Mouse (Mus musculus) megakaryocyte, adult 5-6 weeks (primary cell): ENCODE results near the gene Zfp641. TPM values are rescaled to one million over a fixed set of nuclear protein-coding genes. Genes with fewer than 3 reads are reported as not detected.

Experiments used
- ATAC-seq: 2 replicates; pipeline ENCODE4 v1.8.0; 2016; ENCODE audit warnings: mild to moderate bottlenecking, inconsistent platforms; ENCODE audit not compliant: poor library complexity, severe bottlenecking
- total RNA-seq, 2 experiments: library from RNA; stranded (forward) in 1 of 2; stranded (reverse) in 1 of 2; fragments of 153-499, 151-499 nt in 1 of 2; fragments of 221-1000, 200-1000 nt in 1 of 2; gene quantifications; 2 replicates each; pipeline versions ENCODE4 v1.2.3 to v1.2.4; 2015 to 2017

The Zfp641 gene
- 0.09 TPM in 1 of 2 replicates, not detected in the other for total RNA-seq (2015)
- total RNA-seq (2017) = not detected in 2 replicates

- no peak for ATAC-seq
Observed at GRCm38 (mm10) chr15:98295628-98296551, at the start of gene Zfp641. Gene Zfp641 (minus strand): TSS chr15:98296161.

- ATAC-seq = no peak
Observed at GRCm38 (mm10) chr15:98340887-98341286, 44.9 kb upstream of the Zfp641 start, which contains the start of gene Olfr284. Gene Olfr284 (minus strand): TSS chr15:98340987.

- ATAC-seq = no peak
Observed at GRCm38 (mm10) chr15:98317177-98317724, 21.3 kb upstream of the Zfp641 start, which contains the start of gene Olfr285. Gene Olfr285 (minus strand): TSS chr15:98317353.

- no peak for ATAC-seq
Observed at GRCm38 (mm10) chr15:98315703-98316102, 19.7 kb upstream of the Zfp641 start.

- no peak for ATAC-seq
Observed at GRCm38 (mm10) chr15:98293651-98294050, 2.3 kb downstream of the Zfp641 start.

- ATAC-seq = no peak
Observed at GRCm38 (mm10) chr15:98288566-98288965, 7.4 kb downstream of the Zfp641 start.

- ATAC-seq = no peak
Observed at GRCm38 (mm10) chr15:98286418-98286817, 9.5 kb downstream of the Zfp641 start.

GRCm38 (mm10) chr15:98257776-98258175 lies 38.2 kb downstream of the Zfp641 start:
- no peak for ATAC-seq

GRCm38 (mm10) chr15:98257193-98257592 lies 38.8 kb downstream of the Zfp641 start, which contains the start of gene H1fnt:
Gene H1fnt (minus strand): TSS chr15:98257293.
- no peak for ATAC-seq

- ATAC-seq = no peak
Observed at GRCm38 (mm10) chr15:98256271-98256670, 39.7 kb downstream of the Zfp641 start.

Other genes with a start within 250 kb of the Zfp641 start
- 2.4 and 3.1 TPM in 2 replicates for gene Pfkm, start 203.6 kb downstream of the Zfp641 start, total RNA-seq (2015)
- 4.7 and 6.2 TPM in 2 replicates for gene Pfkm, start 203.6 kb downstream of the Zfp641 start, total RNA-seq (2017)
- 43.4 and 44.7 TPM in 2 replicates for gene Senp1, start 202.4 kb downstream of the Zfp641 start, total RNA-seq (2015)
- 39.9 and 52.2 TPM in 2 replicates for gene Senp1, start 202.4 kb downstream of the Zfp641 start, total RNA-seq (2017)
- gene Asb8, start 130.5 kb downstream of the Zfp641 start, total RNA-seq (2015) = 29.8 and 34.5 TPM in 2 replicates
- 30.0 and 31.4 TPM in 2 replicates for gene Asb8, start 130.5 kb downstream of the Zfp641 start, total RNA-seq (2017)
- not detected in 2 replicates for gene Ccdc184, start 129.0 kb downstream of the Zfp641 start, total RNA-seq (2015)
- gene Ccdc184, start 129.0 kb downstream of the Zfp641 start, total RNA-seq (2017) = not detected in 2 replicates
- gene Olfr288, start 100.6 kb downstream of the Zfp641 start, total RNA-seq (2015) = not detected in 2 replicates
- gene Olfr288, start 100.6 kb downstream of the Zfp641 start, total RNA-seq (2017) = not detected in 2 replicates
- not detected in 2 replicates for gene Gm44579, start 75.2 kb downstream of the Zfp641 start, total RNA-seq (2015)
- not detected in 2 replicates for gene Gm44579, start 75.2 kb downstream of the Zfp641 start, total RNA-seq (2017)
- not detected in 2 replicates for gene Olfr287, start 75.1 kb downstream of the Zfp641 start, total RNA-seq (2015)
- not detected in 2 replicates for gene Olfr287, start 75.1 kb downstream of the Zfp641 start, total RNA-seq (2017)
- not detected in 2 replicates for gene Olfr286, start 61.7 kb downstream of the Zfp641 start, total RNA-seq (2015)
- not detected in 2 replicates for gene Olfr286, start 61.7 kb downstream of the Zfp641 start, total RNA-seq (2017)
- not detected in 2 replicates for gene H1fnt, start 38.9 kb downstream of the Zfp641 start, total RNA-seq (2015)
- gene H1fnt, start 38.9 kb downstream of the Zfp641 start, total RNA-seq (2017) = not detected in 2 replicates
- not detected in 2 replicates for gene Olfr285, start 21.2 kb upstream of the Zfp641 start, total RNA-seq (2015)
- gene Olfr285, start 21.2 kb upstream of the Zfp641 start, total RNA-seq (2017) = not detected in 2 replicates
- gene Olfr284, start 44.8 kb upstream of the Zfp641 start, total RNA-seq (2015) = not detected in 2 replicates
- not detected in 2 replicates for gene Olfr284, start 44.8 kb upstream of the Zfp641 start, total RNA-seq (2017)
- gene Olfr283, start 84.8 kb upstream of the Zfp641 start, total RNA-seq (2015) = not detected in 2 replicates
- gene Olfr283, start 84.8 kb upstream of the Zfp641 start, total RNA-seq (2017) = not detected in 2 replicates
- gene Olfr282, start 135.1 kb upstream of the Zfp641 start, total RNA-seq (2015) = not detected in 2 replicates
- gene Olfr282, start 135.1 kb upstream of the Zfp641 start, total RNA-seq (2017) = not detected in 2 replicates
- not detected in 2 replicates for gene Olfr281, start 156.4 kb upstream of the Zfp641 start, total RNA-seq (2015)
- not detected in 2 replicates for gene Olfr281, start 156.4 kb upstream of the Zfp641 start, total RNA-seq (2017)
- gene OR5BS1P, start 173.7 kb upstream of the Zfp641 start, total RNA-seq (2015) = not detected in 2 replicates
- gene OR5BS1P, start 173.7 kb upstream of the Zfp641 start, total RNA-seq (2017) = not detected in 2 replicates
- gene Lalba, start 186.6 kb upstream of the Zfp641 start, total RNA-seq (2015) = not detected in 2 replicates
- not detected in 2 replicates for gene Lalba, start 186.6 kb upstream of the Zfp641 start, total RNA-seq (2017)
- not detected in 2 replicates for gene Olfr279, start 196.2 kb upstream of the Zfp641 start, total RNA-seq (2015)
- gene Olfr279, start 196.2 kb upstream of the Zfp641 start, total RNA-seq (2017) = not detected in 2 replicates
- gene Kansl2, start 238.1 kb upstream of the Zfp641 start, total RNA-seq (2015) = 36.7 and 42.7 TPM in 2 replicates
- gene Kansl2, start 238.1 kb upstream of the Zfp641 start, total RNA-seq (2017) = 30.4 and 31.8 TPM in 2 replicates